Mouse (Mus musculus) lung, embryonic 15.5 days (tissue): ENCODE measurements around the gene Gmfb. TPM values are rescaled to one million over a fixed set of nuclear protein-coding genes. Genes with fewer than 3 reads are reported as not detected.

Experiments
- ATAC-seq: fragments of 200-750 bp; cut with Nextera tagmentation; 2 replicates; pipeline ENCODE4 v1.8.0; 2017; ENCODE audit warnings: moderate number of reproducible peaks, borderline replicate concordance; ENCODE audit not compliant: low FRiP score, low TSS enrichment; ENCODE audit errors: extremely low read depth
- H3K27ac ChIP-seq: fragments of 300-500 bp; sonication (generic); 2 replicates; pipeline ENCODE4 v1.5.1; 2015; ENCODE audit warnings: moderate library complexity, mild to moderate bottlenecking, inconsistent platforms
- H3K27me3 ChIP-seq: fragments of 300-500 bp; sonication (generic); 2 replicates; pipeline ENCODE4 v1.6.1; 2015; ENCODE audit warnings: inconsistent platforms
- H3K36me3 ChIP-seq: fragments of 300-500 bp; sonication (generic); 2 replicates; pipeline ENCODE4 v1.6.1; 2015; ENCODE audit warnings: inconsistent platforms
- H3K4me1 ChIP-seq: fragments of 300-500 bp; sonication (generic); 2 replicates; pipeline ENCODE4 v1.6.1; 2015; ENCODE audit warnings: inconsistent platforms
- H3K4me2 ChIP-seq: fragments of 300-500 bp; sonication (generic); 2 replicates; pipeline ENCODE4 v1.6.1; 2015; ENCODE audit warnings: inconsistent platforms, mild to moderate bottlenecking, moderate library complexity
- H3K4me3 ChIP-seq: fragments of 300-500 bp; sonication (generic); 2 replicates; pipeline ENCODE4 v1.5.1; 2015; ENCODE audit warnings: mild to moderate bottlenecking, inconsistent platforms
- H3K9ac ChIP-seq: fragments of 300-500 bp; sonication (generic); 2 replicates; pipeline ENCODE4 v1.6.1; 2015; ENCODE audit warnings: inconsistent platforms
- H3K9me3 ChIP-seq: fragments of 300-500 bp; sonication (generic); 2 replicates; pipeline ENCODE4 v1.6.1; 2016; ENCODE audit warnings: inconsistent platforms
- WGBS: fragments of 180-500 bp; shearing (Covaris S2); methylation state at CpG from one replicate; pipeline ENCODE4 v1.1.7; 2015; 5-methylcytosine and 5-hydroxymethylcytosine counted together
- polyA plus RNA-seq: library from polyadenylated mRNA; unstranded; fragments of >200 nt; fragmentation: Nextera tagmentation; extraction: Ambion mirVana; gene quantifications from 2 replicates; pipeline ENCODE4 v1.2.1, GENCODE M21; 2015

The Gmfb gene
- polyA plus RNA-seq, 1 experiment from 2014 or later: 69.5 TPM

DNA sequence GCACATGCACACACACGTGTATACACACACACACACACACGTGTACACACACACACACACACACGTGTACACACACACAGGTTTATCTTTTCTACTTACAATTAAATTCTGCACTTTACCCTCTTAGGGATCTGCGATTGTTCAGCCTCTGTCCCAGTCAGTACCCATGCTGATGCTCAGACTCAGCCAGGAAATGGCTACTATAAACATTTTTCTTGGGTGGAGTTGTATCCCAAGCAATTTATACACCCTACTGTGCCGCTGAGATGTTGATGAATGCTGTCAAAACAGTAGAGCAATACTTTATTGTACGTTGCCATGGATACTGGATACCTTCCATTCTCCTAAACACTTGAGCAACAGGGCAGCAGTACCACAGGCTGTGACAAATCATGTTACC, 52.0 kb downstream of the Gmfb start:
- WGBS: 62% methylated on average over 6 of the region's 6 CpGs
- Histone ChIP-seq H3K4me3 (no peak overlapping the region), H3K9me3 (no peaks in the 10 kb centered on the region), H3K27me3 (no peaks in the 10 kb centered on the region), H3K9ac (no peak overlapping the region), H3K4me1 (no peaks in the 10 kb centered on the region; the same call in 1 of the 2 replicates), H3K27ac (no peak overlapping the region), H3K36me3 (peaks cover 70% of the 10 kb centered on the region), H3K4me2 (no peak overlapping the region)
- ATAC-seq: no peak

GRCm38 (mm10) chr14:46767116-46767515, 54.9 kb downstream of the Gmfb start:
- Histone ChIP-seq H3K9ac (no peak overlapping the region), H3K4me1 (peaks cover 1% of the 10 kb centered on the region; the same call in 1 of the 2 replicates), H3K27me3 (no peaks in the 10 kb centered on the region), H3K4me3 (no peak overlapping the region), H3K4me2 (no peak overlapping the region), H3K36me3 (peaks cover 62% of the 10 kb centered on the region), H3K9me3 (no peaks in the 10 kb centered on the region), H3K27ac (no peak overlapping the region)
- ATAC-seq: no peak
- 67% methylated on average over 12 of the region's 12 CpGs for WGBS

- H3K27ac ChIP-seq: no peak overlapping the region
- no peak for ATAC-seq
- 33% methylated on average over 6 of the region's 6 CpGs for WGBS
- H3K27me3 ChIP-seq: no peaks in the 10 kb centered on the region
- H3K9me3 ChIP-seq: no peaks in the 10 kb centered on the region
- peaks cover 14% of the 10 kb centered on the region for H3K4me1 ChIP-seq
- H3K4me2 ChIP-seq: peak overlapping the region; percentile 78
- H3K9ac ChIP-seq: peak overlapping the region; percentile 71
- peak overlapping the region; percentile 64 for H3K4me3 ChIP-seq
- H3K36me3 ChIP-seq: peaks cover 14% of the 10 kb centered on the region; the same call in 1 of the 2 replicates
These were observed 60.9 kb downstream of the Gmfb start for GRCm38 (mm10) chr14:46761186-46761585.

DNA sequence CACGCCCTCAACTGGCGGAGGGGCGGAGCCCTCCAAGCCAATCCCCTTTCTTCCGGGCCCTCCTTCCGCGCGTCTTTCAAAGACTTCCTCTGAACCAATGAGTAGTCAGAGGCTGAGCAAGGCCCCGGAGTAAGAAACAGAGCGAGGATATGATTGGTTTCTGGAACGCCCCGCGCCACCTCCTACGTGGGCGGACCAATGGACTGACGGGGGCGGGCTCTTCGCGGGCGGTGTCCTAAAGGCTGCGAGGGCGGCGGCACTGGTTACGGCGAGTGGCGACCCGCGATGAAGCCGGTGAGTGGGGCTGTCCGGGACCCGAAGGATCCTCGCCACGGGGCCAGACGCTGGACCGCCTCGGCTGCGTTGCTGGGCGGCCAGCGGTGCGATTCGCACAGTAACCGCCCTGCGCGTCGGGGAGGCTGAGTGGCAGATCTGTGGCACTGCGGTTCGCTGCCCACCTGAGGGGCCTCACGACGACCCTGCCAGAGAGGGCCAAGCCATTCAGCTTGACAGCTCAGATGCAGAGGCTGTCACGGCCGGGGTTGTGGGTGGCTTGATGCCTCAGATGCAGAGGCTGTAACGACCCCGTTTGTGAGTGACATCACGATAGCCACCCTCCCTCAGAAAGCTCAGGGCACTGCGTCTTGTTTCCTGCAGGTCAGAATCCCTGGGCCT, 61.5 kb downstream of the Gmfb start, which contains the start of gene Cdkn3:
Cdkn3 (plus strand) TSS at position 187 of the 675 bp plus-strand sequence.
- Histone ChIP-seq H3K9ac (peak within 1 kb of the TSS; percentile 71), H3K27ac (peak within 1 kb of the TSS; percentile 40), H3K4me3 (peak within 1 kb of the TSS; percentile 64), H3K27me3 (no peaks in the 10 kb centered on the region), H3K9me3 (no peaks in the 10 kb centered on the region), H3K36me3 (peaks cover 11% of the 10 kb centered on the region; the same call in 1 of the 2 replicates), H3K4me1 (peaks cover 14% of the 10 kb centered on the region), H3K4me2 (peak within 1 kb of the TSS; percentile 78)
- WGBS: under 1% methylated on average over 54 of the region's 54 CpGs
- peak; percentile 100 for ATAC-seq

DNA sequence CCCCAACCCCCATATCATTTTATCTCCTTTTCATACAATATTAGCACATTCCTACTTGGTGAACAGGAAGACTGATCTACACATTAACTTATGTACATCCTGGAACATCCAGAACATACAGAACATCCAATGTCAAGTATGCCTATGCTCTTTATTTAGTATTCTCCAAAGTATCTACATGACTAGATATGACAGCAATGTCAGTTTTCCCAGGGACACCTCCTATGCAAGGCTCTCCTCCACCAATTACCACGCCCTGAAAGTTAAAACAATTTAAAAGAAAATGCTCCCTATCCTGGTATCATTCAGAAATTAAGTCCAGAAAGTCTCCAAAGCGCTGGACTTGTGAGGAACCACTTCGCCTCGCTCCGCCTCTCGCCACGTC, 62.1 kb downstream of the Gmfb start:
- H3K27me3 ChIP-seq: no peaks in the 10 kb centered on the region
- H3K4me1 ChIP-seq: peaks cover 14% of the 10 kb centered on the region
- H3K4me3 ChIP-seq: peak overlapping the region; percentile 64
- H3K27ac ChIP-seq: no peak overlapping the region
- H3K9me3 ChIP-seq: no peaks in the 10 kb centered on the region
- no peak for ATAC-seq
- 2% methylated on average over 7 of the region's 7 CpGs for WGBS
- H3K4me2 ChIP-seq: peak overlapping the region; percentile 78
- peaks cover 8% of the 10 kb centered on the region; the same call in 1 of the 2 replicates for H3K36me3 ChIP-seq
- H3K9ac ChIP-seq: no peak overlapping the region

Other genes with a start within 250 kb of the Gmfb start
- gene Cdkn3, start 61.7 kb downstream of the Gmfb start, polyA plus RNA-seq: 64.3 and 70.4 TPM in 2 replicates
- gene Cnih1, start 33.8 kb downstream of the Gmfb start, polyA plus RNA-seq: 182 TPM in 2 replicates
- gene Cgrrf1, start 9.9 kb upstream of the Gmfb start, polyA plus RNA-seq: 46.0 and 47.1 TPM in 2 replicates
- gene Samd4, start 60.6 kb upstream of the Gmfb start, polyA plus RNA-seq: 6.4 and 6.5 TPM in 2 replicates